Mouse (Mus musculus) liver, postnatal 0 days (tissue): Measurements from ENCODE around the gene Il33.

Experiments
- CTCF ChIP-seq: sonication (generic); IDR thresholded peaks from 2 replicates; pipeline ENCODE4 v1.5.1; 2016; ENCODE audit warnings: antibody characterized with exemption, low read depth
- EP300 ChIP-seq: IDR thresholded peaks from 2 replicates; pipeline ENCODE4 v1.6.1; 2016; ENCODE audit warnings: antibody characterized with exemption, low read depth, mild to moderate bottlenecking

- TF ChIP-seq CTCF (no peak), EP300 (no peak)
Observed at GRCm38 (mm10) chr19:29902343-29903070, 22.4 kb upstream of the Il33 start.
